17 mouse cellular contexts compared by ENCODE assay signal in genomic region chr6:51401294-51401693, GRCm38 (mm10). TPM values are rescaled to one million over a fixed set of nuclear protein-coding genes. Genes with fewer than 3 reads are reported as not detected.
DNase-seq lines count a peak whose midpoint lies in the region; ATAC-seq lines count a peak whose summit lies in the region.
"Had no signal": no experiment of that assay in that cellular context is flagged by ENCODE, and none has a peak within 500 bp of the region (broad histone marks: within the 10 kb centered on the region; RNA-seq: fewer than 3 reads in every experiment).

No protein-coding gene starts in this region.

- H3K4me2 ChIP-seq in intestine, embryonic 14.5 days (ENCODE audit: low read length), result peak overlapping the region; percentile 7; the same call in 1 of the 2 replicates
- H3K4me2 ChIP-seq in intestine, embryonic 16.5 days (ENCODE audit: low read depth, low read length), result no peak overlapping the region
- H3K4me2 ChIP-seq in lung, embryonic 16.5 days (ENCODE audit: low read depth, low read length), result no peak overlapping the region
- H3K4me2 ChIP-seq: liver, embryonic 11.5 days; midbrain, embryonic 15.5 days; neural tube, embryonic 12.5 days had no signal

- H3K9me3 ChIP-seq in intestine, embryonic 14.5 days (ENCODE audit: control insufficient read depth, low read length), result no peaks in the 10 kb centered on the region
- no peaks in the 10 kb centered on the region for H3K9me3 ChIP-seq in intestine, embryonic 16.5 days (ENCODE audit: control insufficient read depth, low read length)
- H3K9me3 ChIP-seq in lung, embryonic 16.5 days (ENCODE audit: control insufficient read depth, low read length), result no peaks in the 10 kb centered on the region
- H3K9me3 ChIP-seq: heart, embryonic 10.5 days; midbrain, embryonic 15.5 days; neural tube, embryonic 12.5 days had no signal

- H3K36me3 ChIP-seq in intestine, embryonic 14.5 days (ENCODE audit: control insufficient read depth, insufficient read depth, low read length), result no peaks in the 10 kb centered on the region
- no peaks in the 10 kb centered on the region for H3K36me3 ChIP-seq in intestine, embryonic 16.5 days (ENCODE audit: control insufficient read depth, insufficient read depth, low read length)
- no peaks in the 10 kb centered on the region for H3K36me3 ChIP-seq in lung, embryonic 16.5 days (ENCODE audit: control insufficient read depth, insufficient read depth, low read length)
- H3K36me3 ChIP-seq: heart, embryonic 10.5 days; midbrain, embryonic 15.5 days; neural tube, embryonic 12.5 days had no signal

- no peaks in the 10 kb centered on the region for H3K27me3 ChIP-seq in intestine, embryonic 14.5 days (replicated peaks; ENCODE audit: control insufficient read depth, insufficient read depth, low read length)
- H3K27me3 ChIP-seq in intestine, embryonic 16.5 days (replicated peaks; ENCODE audit: control insufficient read depth, insufficient read depth, low read length), result no peaks in the 10 kb centered on the region
- H3K27me3 ChIP-seq in lung, embryonic 16.5 days (ENCODE audit: control insufficient read depth, insufficient read depth, low read depth, low read length), result no peaks in the 10 kb centered on the region
- H3K27me3 ChIP-seq: midbrain, embryonic 15.5 days; neural tube, embryonic 12.5 days had no signal

- no peak overlapping the region for H3K4me3 ChIP-seq in intestine, embryonic 14.5 days (ENCODE audit: low read depth, low read length)
- no peak overlapping the region for H3K4me3 ChIP-seq in intestine, embryonic 16.5 days (ENCODE audit: low read length)
- no peak overlapping the region for H3K4me3 ChIP-seq in lung, embryonic 16.5 days (ENCODE audit: low read length)
- H3K4me3 ChIP-seq: gastrocnemius, adult 2 months; heart, embryonic 10.5 days; midbrain, embryonic 15.5 days; neural tube, embryonic 12.5 days had no signal

- H3K9ac ChIP-seq in intestine, embryonic 14.5 days (ENCODE audit: low read length), result no peak overlapping the region
- no peak overlapping the region for H3K9ac ChIP-seq in intestine, embryonic 16.5 days (ENCODE audit: low read depth, low read length)
- no peak overlapping the region for H3K9ac ChIP-seq in lung, embryonic 16.5 days (ENCODE audit: low read length)
- H3K9ac ChIP-seq: midbrain, embryonic 15.5 days; neural tube, embryonic 12.5 days had no signal

- DNase-seq in intestine, embryonic 14.5 days (ENCODE audit: low spot score), result no peak
- no peak for DNase-seq in lung, postnatal 36 days
- peak; percentile 14 for DNase-seq in forelimb bud, embryonic 11.5 days (ENCODE audit: low read depth, low spot score)
- DNase-seq in urinary bladder, postnatal 36 days (ENCODE audit: low spot score in 2 of 2), result peak; percentile 47 to 60
- DNase-seq in thymus, adult 18-20 months, result no peak
- DNase-seq: adrenal gland, postnatal 10 days; gastrocnemius, adult 2 months; heart, postnatal 4 days had no signal

- 0 out of 2 replicates have a peak, but pooled peaks have one; percentile 48 for ATAC-seq in intestine, embryonic 14.5 days (replicated peaks; ENCODE audit: low FRiP score, low TSS enrichment, low read depth)
- no peak for ATAC-seq in intestine, embryonic 16.5 days
- ATAC-seq in lung, embryonic 16.5 days (ENCODE audit: low read depth), result 0 out of 2 replicates have a peak, but pooled peaks have one; percentile 32
- ATAC-seq: CD4-positive, CD25-positive, alpha-beta regulatory T cell, adult 4 months; forebrain, embryonic 14.5 days; inflammation-experienced regulatory T-cells, adult 6 months; midbrain, embryonic 15.5 days had no signal

- WGBS in intestine, embryonic 14.5 days, result 27% methylated on average over 6 of the region's 6 CpGs
- WGBS in intestine, embryonic 16.5 days, result 33% methylated on average over 6 of the region's 6 CpGs
- 18% methylated on average over 6 of the region's 6 CpGs for WGBS in lung, embryonic 16.5 days

- 0 out of 2 replicates have a peak overlapping the region, but pooled peaks have one; percentile 18 for H3K27ac ChIP-seq in intestine, embryonic 14.5 days (ENCODE audit: low read depth)
- H3K27ac ChIP-seq in intestine, embryonic 16.5 days (ENCODE audit: low read length), result no peak overlapping the region
- H3K27ac ChIP-seq in lung, embryonic 16.5 days (ENCODE audit: low read length), result no peak overlapping the region
- H3K27ac ChIP-seq: gastrocnemius, adult 2 months; heart, embryonic 10.5 days; midbrain, embryonic 15.5 days; neural tube, embryonic 12.5 days had no signal

- peaks cover 12% of the 10 kb centered on the region; the same call in 1 of the 2 replicates for H3K4me1 ChIP-seq in intestine, embryonic 14.5 days (replicated peaks; ENCODE audit: control insufficient read depth, insufficient read depth, low read length)
- H3K4me1 ChIP-seq in intestine, embryonic 16.5 days (ENCODE audit: control insufficient read depth, insufficient read depth, low read length), result peaks cover 10% of the 10 kb centered on the region
- peaks cover 6% of the 10 kb centered on the region for H3K4me1 ChIP-seq in lung, embryonic 16.5 days (replicated peaks; ENCODE audit: control insufficient read depth, insufficient read depth, low read length)
- H3K4me1 ChIP-seq: midbrain, embryonic 15.5 days had no signal

RNA-seq across cellular contexts. Expression of gene Nfe2l3, which starts 31.2 kb away (rescaled TPM):
- 2.3 and 3.0 TPM in 2 replicates for polyA plus RNA-seq in intestine, embryonic 14.5 days (2014; fragmentation: Nextera tagmentation; extraction: Ambion mirVana)
- polyA plus RNA-seq in intestine, embryonic 16.5 days (2015; fragmentation: Nextera tagmentation; extraction: Ambion mirVana), result 0.95 and 1.2 TPM in 2 replicates
- polyA plus RNA-seq in lung, embryonic 16.5 days (2015; fragmentation: Nextera tagmentation; extraction: Ambion mirVana), result 1.7 TPM in 2 replicates

Comparison
In these comparisons a context has a peak if more than half of its experiments do, and no peak if none do; other contexts are left out.
1. DNase-seq: peak in forelimb bud, embryonic 11.5 days (single experiment) and urinary bladder, postnatal 36 days (2 of 2); none in intestine, embryonic 14.5 days (single experiment), lung, postnatal 36 days (single experiment) and thymus, adult 18-20 months (0 of 2).